Mouse (Mus musculus) limb, embryonic 13.5 days (tissue): Measurements from ENCODE around the gene Sike1. TPM values are rescaled to one million over a fixed set of nuclear protein-coding genes. Genes with fewer than 3 reads are reported as not detected.

Experiments
- ATAC-seq: fragments of 200-750 bp; cut with Nextera tagmentation; 2 replicates; pipeline ENCODE4 v1.8.0; 2017; ENCODE audit warnings: low read depth, moderate number of reproducible peaks, moderate TSS enrichment; ENCODE audit not compliant: low FRiP score
- H3K27ac ChIP-seq: fragments of 300-500 bp; sonication (generic); 2 replicates; pipeline ENCODE4 v1.5.1; 2015; ENCODE audit warnings: inconsistent platforms, mild to moderate bottlenecking, moderate library complexity
- H3K27me3 ChIP-seq: fragments of 300-500 bp; sonication (generic); 2 replicates; pipeline ENCODE4 v1.6.1; 2015; ENCODE audit warnings: mild to moderate bottlenecking, inconsistent platforms
- H3K36me3 ChIP-seq: fragments of 300-500 bp; sonication (generic); 2 replicates; pipeline ENCODE4 v1.6.1; 2015; ENCODE audit warnings: inconsistent platforms, mild to moderate bottlenecking, moderate library complexity
- H3K4me1 ChIP-seq: fragments of 300-500 bp; sonication (generic); 2 replicates; pipeline ENCODE4 v1.6.1; 2015; ENCODE audit warnings: inconsistent platforms
- H3K4me2 ChIP-seq: fragments of 300-500 bp; sonication (generic); replicated peaks from 2 replicates; pipeline ENCODE4 v1.6.1; 2015; ENCODE audit warnings: inconsistent platforms, mild to moderate bottlenecking, moderate library complexity
- H3K4me3 ChIP-seq: fragments of 300-500 bp; sonication (generic); 2 replicates; pipeline ENCODE4 v1.5.1; 2015; ENCODE audit warnings: moderate library complexity, mild to moderate bottlenecking, inconsistent platforms
- H3K9ac ChIP-seq: fragments of 300-500 bp; sonication (generic); 2 replicates; pipeline ENCODE4 v1.6.1; 2015; ENCODE audit warnings: mild to moderate bottlenecking, inconsistent platforms
- H3K9me3 ChIP-seq: fragments of 300-500 bp; sonication (generic); 2 replicates; pipeline ENCODE4 v1.6.1; 2016; ENCODE audit warnings: inconsistent platforms
- WGBS: fragments of 180-500 bp; shearing (Covaris S2); methylation state at CpG from one replicate; pipeline ENCODE4 v1.1.7; 2015; 5-methylcytosine and 5-hydroxymethylcytosine counted together
- polyA plus RNA-seq: library from polyadenylated mRNA; unstranded; fragments of >200 nt; fragmentation: Nextera tagmentation; extraction: Ambion mirVana; gene quantifications from 2 replicates; pipeline ENCODE4 v1.2.1, GENCODE M21; 2015

Gene Sike1
- polyA plus RNA-seq, 1 experiment from 2014 or later: 60.1 TPM

DNA sequence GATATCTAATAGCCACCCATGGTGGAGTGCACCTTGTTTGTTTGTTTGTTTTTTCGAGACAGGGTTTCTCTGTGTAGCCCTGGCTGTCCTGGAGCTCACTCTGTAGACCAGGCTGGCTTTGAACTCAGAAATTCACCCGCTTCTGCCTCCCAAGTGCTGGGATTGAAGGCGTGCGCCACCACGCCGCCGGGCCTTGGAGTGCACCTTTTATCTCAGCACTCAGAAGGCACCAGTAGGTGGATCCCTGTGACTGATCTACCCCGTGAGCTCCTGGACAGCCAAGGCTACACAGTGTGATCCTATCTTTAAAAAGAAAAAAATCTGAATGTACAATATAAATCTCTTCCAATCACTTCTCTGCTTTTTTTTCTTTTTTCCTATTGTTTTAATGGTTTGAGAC, 4.5 kb upstream of the Sike1 start:
- WGBS: 75% methylated on average over 8 of the region's 8 CpGs
- Histone ChIP-seq H3K9me3 (no peaks in the 10 kb centered on the region), H3K4me1 (peaks cover 3% of the 10 kb centered on the region; the same call in 1 of the 2 replicates), H3K36me3 (no peaks in the 10 kb centered on the region), H3K27me3 (no peaks in the 10 kb centered on the region), H3K9ac (no peak overlapping the region), H3K4me2 (no peak overlapping the region), H3K27ac (no peak overlapping the region), H3K4me3 (no peak overlapping the region)
- no peak for ATAC-seq

DNA sequence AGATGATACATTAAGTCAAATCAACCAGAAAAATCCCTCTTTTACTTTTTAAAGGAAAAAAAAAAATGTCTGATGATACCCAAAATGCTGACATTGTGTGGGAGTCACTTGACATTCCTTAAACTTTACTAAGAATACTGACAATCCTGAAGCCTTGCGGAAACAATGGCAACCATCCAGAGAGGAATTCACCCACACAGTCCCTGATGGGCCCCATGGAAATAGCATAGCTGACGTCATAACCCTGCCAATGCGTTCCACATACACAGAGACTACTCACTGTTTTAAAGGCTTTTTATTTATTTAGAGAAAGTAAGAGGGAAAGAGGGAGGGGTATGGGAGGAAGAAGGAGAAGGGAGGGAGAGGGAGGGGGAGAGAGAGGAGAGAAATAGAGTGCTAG, 2.6 kb upstream of the Sike1 start:
- Histone ChIP-seq H3K36me3 (peaks cover 3% of the 10 kb centered on the region; the same call in 1 of the 2 replicates), H3K4me1 (peaks cover 15% of the 10 kb centered on the region), H3K4me3 (no peak overlapping the region), H3K9me3 (no peaks in the 10 kb centered on the region), H3K27me3 (no peaks in the 10 kb centered on the region), H3K27ac (no peak overlapping the region), H3K9ac (no peak overlapping the region), H3K4me2 (no peak overlapping the region)
- WGBS: 40% methylated on average over 3 of the region's 3 CpGs
- ATAC-seq: no peak

DNA sequence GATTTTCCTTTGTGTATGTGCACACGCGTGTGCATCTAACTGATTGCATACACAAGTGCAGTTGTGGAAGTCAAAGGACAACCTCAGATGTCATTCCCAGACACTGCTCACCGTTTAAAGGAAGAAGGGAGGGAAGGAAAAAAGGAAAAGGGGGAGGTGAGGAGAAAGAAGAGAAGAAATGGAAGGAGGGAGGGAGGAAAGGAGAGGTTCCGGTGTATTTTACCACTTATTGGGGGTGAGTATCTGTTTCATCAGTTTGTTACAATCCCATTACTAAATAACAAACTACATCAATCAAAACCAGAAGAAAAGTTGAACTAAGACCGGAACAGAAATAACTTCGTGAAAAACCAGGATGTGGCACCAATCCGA, 289 bp upstream of the Sike1 start:
- Histone ChIP-seq H3K4me1 (peaks cover 15% of the 10 kb centered on the region), H3K9ac (peak overlapping the region; percentile 85), H3K27ac (peak overlapping the region; percentile 83; the same call in 1 of the 2 replicates), H3K36me3 (peaks cover 23% of the 10 kb centered on the region), H3K27me3 (no peaks in the 10 kb centered on the region), H3K4me3 (peak overlapping the region; percentile 70), H3K4me2 (peak overlapping the region; percentile 75), H3K9me3 (no peaks in the 10 kb centered on the region)
- no peak for ATAC-seq
- 52% methylated on average over 7 of the region's 7 CpGs for WGBS

DNA sequence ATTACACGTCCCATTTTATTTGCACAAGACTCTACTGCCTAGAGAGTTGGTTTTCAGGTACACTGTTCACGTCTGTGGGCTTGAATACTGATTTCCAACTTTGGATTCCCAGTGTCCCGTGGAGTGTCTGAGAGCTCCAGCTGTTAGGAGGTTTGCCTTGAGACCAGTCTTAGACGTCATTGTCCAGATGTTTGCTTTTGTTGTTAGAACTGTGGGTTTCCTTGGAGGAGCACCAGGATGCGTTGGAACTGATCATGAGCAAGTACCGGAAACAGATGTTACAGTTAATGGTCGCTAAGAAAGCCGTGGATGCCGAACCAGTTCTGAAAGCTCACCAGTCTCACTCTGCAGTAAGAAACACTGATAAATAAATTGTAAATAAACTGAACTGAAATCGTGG, 1.5 kb downstream of the Sike1 start:
- peak overlapping the region; percentile 75 for H3K4me2 ChIP-seq
- no peak overlapping the region for H3K9ac ChIP-seq
- no peaks in the 10 kb centered on the region for H3K9me3 ChIP-seq
- no peak overlapping the region for H3K27ac ChIP-seq
- 57% methylated on average over 10 of the region's 10 CpGs for WGBS
- peaks cover 15% of the 10 kb centered on the region for H3K4me1 ChIP-seq
- H3K27me3 ChIP-seq: no peaks in the 10 kb centered on the region
- peaks cover 37% of the 10 kb centered on the region for H3K36me3 ChIP-seq
- 0 out of 2 replicates have a peak overlapping the region, but pooled peaks have one; percentile 70 for H3K4me3 ChIP-seq
- ATAC-seq: no peak

DNA sequence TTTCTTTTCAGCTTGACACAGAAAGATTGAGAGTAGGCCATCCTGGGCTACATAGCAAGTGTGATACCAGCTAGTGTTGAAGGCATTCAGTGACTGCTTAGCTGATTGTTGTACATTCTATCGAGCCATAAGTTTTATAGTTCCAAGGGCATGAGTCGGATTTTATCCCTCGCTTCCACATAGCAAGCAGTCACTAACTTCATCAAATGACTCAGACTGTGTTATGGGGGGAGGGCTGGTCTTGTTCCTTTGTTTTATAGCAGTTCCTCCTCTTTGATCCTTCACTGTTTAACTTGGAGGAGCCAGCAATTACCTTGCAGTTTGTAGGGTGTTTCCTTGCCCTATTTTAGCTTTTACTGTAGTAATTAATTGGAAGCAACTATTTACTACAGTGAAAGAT, 2.1 kb downstream of the Sike1 start:
- H3K4me1 ChIP-seq: peaks cover 15% of the 10 kb centered on the region
- H3K27ac ChIP-seq: no peak overlapping the region
- H3K4me2 ChIP-seq: 0 out of 2 replicates have a peak overlapping the region, but pooled peaks have one; percentile 75
- H3K36me3 ChIP-seq: peaks cover 42% of the 10 kb centered on the region
- no peak overlapping the region for H3K9ac ChIP-seq
- H3K27me3 ChIP-seq: no peaks in the 10 kb centered on the region
- no peak for ATAC-seq
- no peak overlapping the region for H3K4me3 ChIP-seq
- no peaks in the 10 kb centered on the region for H3K9me3 ChIP-seq
- WGBS: 55% methylated on average over 3 of the region's 3 CpGs

DNA sequence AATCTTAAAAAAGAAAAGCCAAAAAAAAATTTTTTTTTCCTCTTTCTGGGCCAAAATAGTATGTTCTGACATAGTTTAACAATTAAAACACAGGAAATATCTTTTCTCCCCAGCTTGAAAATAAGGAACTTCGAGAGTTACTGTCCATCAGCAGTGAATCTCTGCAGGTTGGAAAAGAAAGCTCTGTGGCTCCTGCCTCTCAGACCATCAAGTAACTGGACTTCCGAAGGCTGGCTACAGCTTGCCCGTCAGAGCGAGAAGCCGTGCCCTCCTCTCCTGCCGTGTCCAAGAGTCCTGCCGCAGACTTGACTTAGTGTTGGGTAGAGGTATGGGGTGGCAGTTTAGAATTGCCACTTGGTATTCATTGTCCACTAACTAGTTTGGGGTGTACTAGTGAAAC, 6.1 kb downstream of the Sike1 start:
- peaks cover 62% of the 10 kb centered on the region for H3K36me3 ChIP-seq

DNA sequence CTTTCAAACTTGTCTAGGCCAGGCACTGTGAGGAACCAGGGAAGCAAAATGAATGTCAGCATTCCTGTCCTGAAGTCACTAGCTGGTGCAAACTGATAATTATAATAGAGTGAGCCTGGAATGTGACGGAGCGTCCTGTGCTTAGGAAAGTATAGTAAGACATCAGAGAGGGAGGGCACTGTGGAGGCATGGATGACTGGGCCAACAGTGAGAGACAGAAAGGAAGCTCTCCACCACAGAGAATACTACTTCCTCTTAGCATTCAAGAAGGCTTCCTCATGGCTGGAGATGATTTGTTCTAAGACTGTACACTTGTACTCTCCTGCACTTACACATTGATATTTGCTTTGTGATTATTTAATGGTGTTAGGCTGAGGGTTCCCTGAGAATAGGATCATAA, 21.8 kb downstream of the Sike1 start:
- H3K4me3 ChIP-seq: no peak overlapping the region
- no peak for ATAC-seq
- H3K4me1 ChIP-seq: peaks cover 11% of the 10 kb centered on the region
- H3K27ac ChIP-seq: no peak overlapping the region
- no peak overlapping the region for H3K4me2 ChIP-seq
- no peaks in the 10 kb centered on the region for H3K27me3 ChIP-seq
- no peaks in the 10 kb centered on the region for H3K36me3 ChIP-seq
- no peaks in the 10 kb centered on the region for H3K9me3 ChIP-seq
- H3K9ac ChIP-seq: no peak overlapping the region
- WGBS: 66% methylated on average over 2 of the region's 2 CpGs

More for the DNA sequence above, 6.1 kb downstream of the Sike1 start:
- H3K4me3 ChIP-seq: no peak overlapping the region
- H3K27me3 ChIP-seq: no peaks in the 10 kb centered on the region
- 96% methylated on average over 7 of the region's 7 CpGs for WGBS
- H3K9me3 ChIP-seq: no peaks in the 10 kb centered on the region
- H3K4me2 ChIP-seq: no peak overlapping the region
- H3K27ac ChIP-seq: no peak overlapping the region
- ATAC-seq: no peak
- H3K4me1 ChIP-seq: peaks cover 6% of the 10 kb centered on the region
- H3K9ac ChIP-seq: no peak overlapping the region

DNA sequence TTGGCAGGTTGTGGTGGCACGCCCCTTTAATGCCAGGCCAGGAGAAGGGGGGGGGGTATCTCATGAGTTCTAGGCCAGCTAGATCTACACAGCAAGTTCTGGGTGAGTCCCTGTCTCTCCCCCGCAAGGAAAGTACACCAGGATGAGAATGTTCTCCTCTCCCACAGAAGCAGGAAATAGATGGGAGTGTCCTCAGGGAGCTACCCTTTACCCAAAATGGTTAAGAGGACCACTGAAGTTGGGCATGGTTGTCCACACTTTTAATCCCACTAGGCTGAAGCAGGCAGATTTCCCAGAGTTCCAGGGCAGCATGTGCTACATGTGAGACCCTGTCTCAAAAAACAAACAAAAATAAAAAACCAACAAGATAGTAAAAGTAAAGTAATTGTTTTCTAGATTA, 24.0 kb downstream of the Sike1 start:
- Histone ChIP-seq H3K4me3 (peak overlapping the region; percentile 86), H3K9me3 (no peaks in the 10 kb centered on the region), H3K9ac (0 out of 2 replicates have a peak overlapping the region, but pooled peaks have one; percentile 95), H3K27ac (no peak overlapping the region; the same call in 1 of the 2 replicates), H3K36me3 (no peaks in the 10 kb centered on the region), H3K27me3 (no peaks in the 10 kb centered on the region), H3K4me1 (peaks cover 16% of the 10 kb centered on the region), H3K4me2 (peak overlapping the region; percentile 57)
- 85% methylated on average over 2 of the region's 2 CpGs for WGBS
- no peak for ATAC-seq

DNA sequence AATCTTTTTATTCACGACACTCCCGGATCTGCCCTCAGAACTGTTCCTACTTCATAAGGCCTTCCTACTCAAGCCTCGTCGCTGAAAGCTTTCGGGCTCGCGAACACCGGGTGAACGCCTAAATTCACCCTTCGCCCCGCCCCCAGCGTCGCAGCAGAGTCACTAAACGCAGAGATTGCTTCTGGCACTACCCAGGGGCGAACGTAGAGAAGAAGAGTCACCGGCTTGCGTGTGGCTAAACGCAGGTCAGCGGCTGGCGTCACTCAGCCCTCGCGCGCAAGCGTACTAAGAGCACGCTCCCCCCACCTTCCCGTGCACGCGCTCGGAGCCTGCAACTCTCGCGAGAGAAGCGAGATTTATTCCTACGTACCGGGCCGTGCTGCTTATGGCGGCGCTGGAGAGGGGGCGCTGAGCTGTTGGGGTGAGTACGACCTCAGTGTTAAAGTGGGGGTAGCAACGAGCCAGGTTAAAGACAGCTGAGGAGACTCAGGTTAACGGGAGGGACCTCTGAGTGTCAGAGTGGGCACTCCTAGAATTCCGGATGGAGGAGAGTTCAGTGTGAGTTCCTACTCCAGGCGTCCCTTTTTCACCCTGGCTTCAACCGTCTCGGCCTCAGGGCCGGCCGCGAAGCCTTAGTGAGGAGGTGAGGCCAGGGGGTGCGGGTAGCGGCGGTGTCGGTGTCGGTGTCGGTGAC, 24.9 kb downstream of the Sike1 start, which contains the start of gene Csde1:
Gene Csde1 (plus strand): TSS at position 178 of the 694 bp plus-strand sequence.
- Histone ChIP-seq H3K9ac (peak within 1 kb of the TSS; percentile 95), H3K4me2 (peak within 1 kb of the TSS; percentile 80), H3K27me3 (no peaks in the 10 kb centered on the region), H3K4me1 (peaks cover 16% of the 10 kb centered on the region), H3K36me3 (no peaks in the 10 kb centered on the region), H3K4me3 (peak within 1 kb of the TSS; percentile 86), H3K9me3 (no peaks in the 10 kb centered on the region), H3K27ac (peak within 1 kb of the TSS; percentile 97)
- under 1% methylated on average over 55 of the region's 55 CpGs for WGBS
- peak; percentile 93 for ATAC-seq

DNA sequence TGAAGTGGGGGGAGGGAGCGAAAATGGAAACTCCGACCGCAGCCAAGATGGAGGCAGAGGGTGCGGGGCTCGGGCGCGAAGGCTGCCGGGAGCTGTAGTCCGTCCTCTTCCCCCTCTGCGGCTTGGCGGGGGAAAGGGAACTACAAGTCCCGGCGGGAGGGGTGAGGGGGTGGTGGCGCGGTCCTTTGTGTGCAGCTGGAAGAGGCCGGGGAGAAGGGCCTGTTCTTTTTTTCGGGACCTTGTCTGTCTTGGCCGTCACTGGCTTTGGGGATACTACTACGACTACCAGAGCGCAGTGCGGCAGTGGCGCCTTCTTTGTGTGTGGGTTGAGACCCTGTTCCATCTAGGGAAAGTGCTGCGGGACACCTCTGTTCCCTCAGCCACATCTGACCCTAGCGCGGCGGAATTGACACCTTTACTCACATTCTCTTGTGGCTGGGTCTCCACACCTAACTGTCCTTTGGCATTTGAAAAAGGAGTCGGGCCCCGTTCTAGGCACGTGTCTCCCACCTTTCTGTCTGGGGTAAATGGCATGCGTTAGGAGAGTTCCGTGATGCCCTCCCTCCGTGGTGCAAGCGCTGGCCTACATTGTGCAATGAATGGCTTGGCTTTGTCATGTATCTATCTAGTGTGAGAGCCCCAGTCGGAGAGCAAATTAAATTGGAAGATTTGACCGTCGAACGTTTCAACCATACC, 25.6 kb downstream of the Sike1 start:
- Histone ChIP-seq H3K4me3 (peak overlapping the region; percentile 86), H3K27me3 (no peaks in the 10 kb centered on the region), H3K36me3 (no peaks in the 10 kb centered on the region), H3K4me1 (peaks cover 16% of the 10 kb centered on the region), H3K4me2 (peak overlapping the region; percentile 80), H3K9ac (peak overlapping the region; percentile 95), H3K27ac (peak overlapping the region; percentile 97), H3K9me3 (no peaks in the 10 kb centered on the region)
- ATAC-seq: peak; percentile 95
- WGBS: under 1% methylated on average over 35 of the region's 37 CpGs

DNA sequence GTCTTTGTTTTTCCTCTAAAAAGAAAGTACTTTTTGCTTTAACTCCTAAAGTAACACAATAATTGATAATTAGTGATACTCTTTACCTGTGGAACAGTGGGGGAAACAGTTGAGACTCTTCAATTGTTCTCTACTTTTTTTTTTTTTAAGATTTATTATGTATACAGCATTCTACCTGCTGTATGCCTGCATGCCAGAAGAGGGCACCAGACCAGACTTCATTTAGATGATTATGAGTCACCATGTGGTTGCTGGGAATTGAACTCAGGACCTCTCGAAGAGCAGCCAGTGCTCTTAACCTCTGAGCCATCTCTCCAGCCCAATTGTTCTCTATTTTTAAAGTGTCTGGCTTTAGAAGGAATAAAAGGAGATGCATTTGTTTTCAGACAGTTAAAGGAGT, 30.7 kb downstream of the Sike1 start:
- Histone ChIP-seq H3K27ac (no peak overlapping the region), H3K9ac (no peak overlapping the region), H3K4me2 (no peak overlapping the region), H3K4me3 (no peak overlapping the region), H3K36me3 (peaks cover 33% of the 10 kb centered on the region), H3K27me3 (no peaks in the 10 kb centered on the region), H3K4me1 (peaks cover 11% of the 10 kb centered on the region), H3K9me3 (no peaks in the 10 kb centered on the region)
- ATAC-seq: no peak
- 93% methylated on average over 1 of the region's 1 CpGs for WGBS

DNA sequence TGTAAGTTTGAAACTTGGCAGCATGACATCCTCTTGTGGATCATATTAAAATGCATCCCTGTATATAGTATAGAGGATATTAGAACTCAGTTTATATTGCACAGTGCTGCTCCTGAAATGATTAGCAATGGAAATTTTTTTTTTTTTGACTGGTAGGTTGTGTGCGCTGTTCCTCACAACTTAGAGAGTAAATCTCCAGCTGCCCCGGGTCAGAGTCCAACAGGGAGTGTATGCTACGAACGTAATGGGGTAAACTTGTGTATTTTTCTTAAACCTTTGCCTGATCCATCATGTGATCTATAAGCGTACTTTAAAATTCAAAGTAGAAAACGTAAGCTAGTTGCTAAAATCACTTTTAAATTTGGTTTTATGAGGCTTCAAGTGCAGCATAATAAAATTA, 44.8 kb downstream of the Sike1 start:
- H3K4me1 ChIP-seq: no peaks in the 10 kb centered on the region
- H3K36me3 ChIP-seq: peaks cover 63% of the 10 kb centered on the region
- no peak overlapping the region for H3K4me2 ChIP-seq
- no peak overlapping the region for H3K4me3 ChIP-seq
- no peak overlapping the region for H3K9ac ChIP-seq
- no peaks in the 10 kb centered on the region for H3K27me3 ChIP-seq
- no peaks in the 10 kb centered on the region for H3K9me3 ChIP-seq
- WGBS: 95% methylated on average over 6 of the region's 6 CpGs
- ATAC-seq: no peak
- H3K27ac ChIP-seq: no peak overlapping the region
